Mouse (Mus musculus) testis, adult 2 months (tissue): ENCODE data around the gene Rbms3. TPM values are rescaled to one million over a fixed set of nuclear protein-coding genes. Genes with fewer than 3 reads are reported as not detected.

Experiments used
- H3K27ac ChIP-seq: fragments of 200-500 bp; 2 replicates; pipeline ENCODE4 v1.5.1; 2012; ENCODE audit warnings: low read depth, low read length; ENCODE audit not compliant: control insufficient read depth, insufficient read depth
- H3K27me3 ChIP-seq: fragments of 200-500 bp; 2 replicates; pipeline ENCODE4 v1.6.1; 2012; ENCODE audit warnings: mild to moderate bottlenecking, low read length, moderate library complexity; ENCODE audit not compliant: control insufficient read depth, insufficient read depth
- H3K36me3 ChIP-seq: fragments of 200-500 bp; 2 replicates; pipeline ENCODE4 v1.6.1; 2012; ENCODE audit warnings: mild to moderate bottlenecking, low read length; ENCODE audit not compliant: control insufficient read depth, insufficient read depth
- H3K4me1 ChIP-seq: fragments of 200-500 bp; 2 replicates; pipeline ENCODE4 v1.6.1; 2012; ENCODE audit warnings: low read length; ENCODE audit not compliant: control insufficient read depth, insufficient read depth
- H3K4me3 ChIP-seq: fragments of 200-500 bp; 2 replicates; pipeline ENCODE4 v1.5.1; 2012; ENCODE audit warnings: low read depth, mild to moderate bottlenecking, low read length, moderate library complexity, mixed read lengths; ENCODE audit not compliant: control insufficient read depth
- CTCF ChIP-seq: fragments of 200-500 bp; IDR thresholded peaks from 2 replicates; pipeline ENCODE4 v1.5.1; 2012; ENCODE audit warnings: low read depth, mild to moderate bottlenecking, inconsistent platforms, low read length, moderate library complexity; ENCODE audit not compliant: control insufficient read depth, insufficient read depth, insufficient replicate concordance
- POLR2A ChIP-seq: fragments of 200-500 bp; IDR thresholded peaks from 2 replicates; pipeline ENCODE4 v1.6.1; 2012; ENCODE audit warnings: low read depth, mild to moderate bottlenecking, inconsistent platforms, low read length, moderate library complexity; ENCODE audit not compliant: control insufficient read depth
- polyA plus RNA-seq: library from polyadenylated mRNA; depleted of rRNA; stranded (reverse); fragments of >200 nt; gene quantifications from 2 replicates; pipeline ENCODE4 v1.2.3, GENCODE M21; 2012

Gene Rbms3
- polyA plus RNA-seq, 1 experiment = 0.72 TPM

DNA sequence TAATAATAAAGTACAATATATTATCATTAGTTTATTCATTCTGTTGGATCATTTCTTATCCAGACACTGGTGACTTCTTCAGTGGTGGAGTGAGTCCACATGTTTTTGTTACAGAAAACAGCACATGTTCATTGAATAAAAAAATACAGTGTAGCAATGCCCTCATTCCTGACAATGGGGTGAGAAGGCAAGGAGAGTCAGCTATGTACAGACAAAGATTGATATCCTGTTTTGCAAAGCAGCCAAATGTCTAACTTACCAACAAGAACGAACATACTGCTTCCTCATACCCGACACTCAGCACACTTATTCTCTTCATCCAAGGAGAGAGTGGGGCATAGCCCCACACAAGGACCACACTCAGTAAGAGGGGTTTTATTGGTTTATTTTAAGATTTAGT is 559.1 kb downstream of the Rbms3 start:
- H3K36me3 ChIP-seq = no peaks in the 10 kb centered on the region
- H3K4me3 ChIP-seq = no peak overlapping the region
- no peaks in the 10 kb centered on the region for H3K27me3 ChIP-seq
- H3K4me1 ChIP-seq = no peaks in the 10 kb centered on the region
- TF ChIP-seq POLR2A = no peak
- no peak for TF ChIP-seq CTCF
- H3K27ac ChIP-seq = no peak overlapping the region

DNA sequence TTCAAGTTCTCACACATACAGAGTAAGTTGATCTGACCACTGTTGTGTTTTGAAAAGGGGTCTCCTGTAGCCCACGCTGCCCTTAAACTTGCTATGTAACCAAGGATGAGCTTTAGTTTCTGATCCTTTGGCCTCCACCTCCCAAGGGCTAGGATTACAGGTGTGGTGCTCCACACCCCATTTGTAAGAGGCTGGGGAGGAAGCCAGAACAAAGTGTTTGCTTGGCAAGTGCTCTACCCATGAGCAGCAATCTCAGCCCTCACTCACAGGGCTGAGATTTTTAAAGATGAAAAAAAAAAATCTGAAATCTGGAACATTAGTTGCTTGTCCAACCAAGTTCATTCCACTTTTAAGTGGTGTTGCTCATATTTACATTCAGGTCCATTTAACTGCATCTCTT is 560.5 kb downstream of the Rbms3 start:
- H3K36me3 ChIP-seq = no peaks in the 10 kb centered on the region
- H3K27me3 ChIP-seq = no peaks in the 10 kb centered on the region
- no peak overlapping the region for H3K27ac ChIP-seq
- TF ChIP-seq POLR2A (no peak), CTCF (no peak)
- H3K4me1 ChIP-seq = no peaks in the 10 kb centered on the region
- no peak overlapping the region for H3K4me3 ChIP-seq

- Histone ChIP-seq H3K4me1 (no peaks in the 10 kb centered on the region), H3K4me3 (no peak overlapping the region), H3K36me3 (no peaks in the 10 kb centered on the region), H3K27me3 (no peaks in the 10 kb centered on the region), H3K27ac (no peak overlapping the region)
- TF ChIP-seq POLR2A = no peak
- no peak for TF ChIP-seq CTCF
Observed at GRCm38 (mm10) chr9:117067703-117068419, 561.9 kb downstream of the Rbms3 start.

DNA sequence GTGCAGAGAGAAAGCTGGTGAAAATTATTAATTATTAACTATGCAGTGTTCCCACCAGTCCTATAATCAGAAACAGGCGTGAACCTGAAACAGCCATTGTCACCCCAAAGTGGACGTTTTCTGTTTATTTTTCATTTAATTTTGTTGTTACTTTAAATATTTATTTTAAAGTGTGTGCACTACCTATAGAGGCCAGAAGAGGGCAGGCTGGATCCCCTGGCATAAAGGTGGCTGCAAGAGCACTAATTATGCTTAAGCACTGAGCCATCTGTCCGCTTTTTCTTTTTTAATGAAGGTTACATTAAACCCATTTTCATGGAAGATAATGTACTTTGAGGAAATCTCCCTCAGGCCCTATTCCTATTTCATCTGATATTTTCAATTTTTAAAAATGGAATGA is 563.2 kb downstream of the Rbms3 start:
- TF ChIP-seq POLR2A = no peak
- TF ChIP-seq CTCF = no peak
- no peaks in the 10 kb centered on the region for H3K36me3 ChIP-seq
- H3K4me1 ChIP-seq = no peaks in the 10 kb centered on the region
- no peaks in the 10 kb centered on the region for H3K27me3 ChIP-seq
- H3K4me3 ChIP-seq = no peak overlapping the region
- H3K27ac ChIP-seq = no peak overlapping the region

DNA sequence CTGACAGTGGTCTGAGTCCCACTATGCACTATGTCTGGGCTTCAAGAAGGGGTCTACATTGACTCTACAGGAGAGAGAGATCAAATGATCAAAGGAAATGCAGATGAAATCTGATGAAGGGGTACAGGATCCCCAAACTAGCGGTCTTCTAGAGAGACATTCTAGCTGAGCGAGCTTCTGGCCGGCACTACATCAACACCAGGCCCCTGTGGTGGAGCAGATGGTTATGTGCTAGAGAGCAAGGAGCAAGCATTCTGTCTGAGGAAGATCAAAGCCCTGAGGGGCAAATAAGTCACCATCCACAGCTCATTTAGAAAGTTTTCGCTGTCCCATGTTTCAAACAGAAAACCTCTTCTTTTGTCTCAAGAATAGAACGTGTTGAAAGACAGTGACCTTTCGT is 564.1 kb downstream of the Rbms3 start:
- no peaks in the 10 kb centered on the region for H3K27me3 ChIP-seq
- no peak overlapping the region for H3K4me3 ChIP-seq
- no peak overlapping the region for H3K27ac ChIP-seq
- TF ChIP-seq CTCF = no peak
- H3K36me3 ChIP-seq = no peaks in the 10 kb centered on the region
- H3K4me1 ChIP-seq = no peaks in the 10 kb centered on the region

DNA sequence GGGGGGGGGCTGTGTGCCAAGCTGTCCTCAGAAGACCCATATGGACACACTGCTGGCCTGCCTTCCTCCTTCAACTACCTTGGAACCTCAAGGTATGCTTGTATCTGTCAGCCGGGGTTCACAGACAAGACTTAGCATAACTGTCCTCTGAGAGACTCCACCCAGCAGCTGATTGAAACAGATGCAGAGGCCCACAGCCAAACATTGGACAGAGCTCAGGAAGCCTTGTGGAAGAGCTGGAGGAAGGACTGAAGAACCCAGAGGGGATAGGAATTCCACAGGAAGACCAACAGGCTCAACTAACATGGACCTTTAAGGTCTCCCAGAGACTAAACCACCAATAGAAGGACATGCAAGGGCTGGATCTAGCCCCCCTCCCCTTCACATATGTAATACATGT is 570.1 kb downstream of the Rbms3 start:
- no peaks in the 10 kb centered on the region for H3K27me3 ChIP-seq
- H3K36me3 ChIP-seq = no peaks in the 10 kb centered on the region
- no peak for TF ChIP-seq CTCF
- no peak for TF ChIP-seq POLR2A
- H3K4me3 ChIP-seq = no peak overlapping the region
- H3K4me1 ChIP-seq = no peaks in the 10 kb centered on the region
- no peak overlapping the region for H3K27ac ChIP-seq

DNA sequence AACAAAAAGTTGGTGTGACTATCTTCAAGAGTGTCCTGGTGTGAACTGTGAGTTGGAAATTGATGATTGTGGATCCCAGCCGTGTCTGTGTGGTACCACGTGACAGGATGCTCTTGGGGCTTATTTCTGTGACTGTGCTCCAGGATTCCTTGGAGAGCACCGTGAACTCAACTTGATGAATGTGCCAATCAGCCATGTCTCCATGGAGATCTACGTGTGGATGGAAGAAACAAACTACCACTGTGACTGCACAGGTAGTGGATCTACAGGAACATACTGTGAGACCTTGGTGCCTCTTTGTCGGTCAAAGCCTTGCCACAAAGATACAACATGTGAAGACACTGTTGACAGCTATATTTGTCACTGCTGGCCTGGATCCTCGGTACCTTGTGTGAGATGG is 570.6 kb downstream of the Rbms3 start:
- H3K36me3 ChIP-seq = no peaks in the 10 kb centered on the region
- no peaks in the 10 kb centered on the region for H3K27me3 ChIP-seq
- H3K4me3 ChIP-seq = no peak overlapping the region
- TF ChIP-seq POLR2A (no peak), CTCF (no peak)
- no peaks in the 10 kb centered on the region for H3K4me1 ChIP-seq
- no peak overlapping the region for H3K27ac ChIP-seq

DNA sequence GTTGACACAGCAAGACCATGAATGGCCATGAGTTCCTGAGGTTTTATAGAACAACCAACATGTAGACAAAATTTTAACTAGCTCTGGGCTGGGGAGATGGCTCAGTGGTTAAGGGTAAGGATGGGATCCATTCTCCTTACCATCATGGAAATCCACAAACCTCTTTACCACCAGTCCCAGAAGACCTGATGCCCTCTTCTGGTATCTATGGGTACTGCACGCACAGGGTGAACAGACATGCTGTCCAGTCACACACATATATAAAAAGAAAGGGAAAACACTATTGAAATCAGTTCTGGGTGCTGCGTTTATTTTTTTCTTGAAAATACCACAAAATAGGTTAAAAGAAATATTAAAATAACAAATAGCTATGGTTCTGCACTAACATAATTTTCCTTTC is 577.8 kb downstream of the Rbms3 start:
- H3K4me1 ChIP-seq = no peaks in the 10 kb centered on the region
- TF ChIP-seq CTCF (no peak), POLR2A (no peak)
- H3K4me3 ChIP-seq = no peak overlapping the region
- H3K27ac ChIP-seq = no peak overlapping the region
- H3K27me3 ChIP-seq = no peaks in the 10 kb centered on the region
- H3K36me3 ChIP-seq = no peaks in the 10 kb centered on the region
